Mouse (Mus musculus) MEL (cell line): Measurements from ENCODE around the gene Hoxa1. TPM values are rescaled to one million over a fixed set of nuclear protein-coding genes. Genes with fewer than 3 reads are reported as not detected.

Source experiments
- DNase-seq: peaks from one replicate; pipeline ENCODE4 v3.0.0; 2011; ENCODE audit warnings: low read depth, low spot score
- H3K27ac ChIP-seq: 2 replicates; pipeline ENCODE4 v1.5.1; 2012; ENCODE audit warnings: low read depth, mild to moderate bottlenecking, control low read depth, low read length, moderate library complexity; ENCODE audit not compliant: control insufficient read depth
- H3K27me3 ChIP-seq, 2 experiments: fragments of 150-350 bp in 1 of 2; sonication (generic) in 1 of 2; 2 replicates each; pipeline ENCODE4 v1.6.1; 2012; ENCODE audit warnings: low read length in 2 of 2, mild to moderate bottlenecking in 2 of 2, improper control_type of control experiment in 1 of 2, moderate library complexity in 1 of 2; ENCODE audit not compliant: insufficient read depth in 2 of 2, control insufficient read depth in 1 of 2
- H3K36me3 ChIP-seq, 2 experiments: 2 replicates each; pipeline ENCODE4 v1.6.1; 2012 to 2014; ENCODE audit warnings: low read length in 2 of 2, improper control_type of control experiment in 1 of 2, inconsistent platforms in 1 of 2, mild to moderate bottlenecking in 1 of 2; ENCODE audit not compliant: insufficient read depth in 2 of 2, control insufficient read depth in 1 of 2
- H3K4me1 ChIP-seq, 2 experiments: fragments of 150-350 bp in 1 of 2; sonication (generic) in 1 of 2; 2 replicates each; pipeline ENCODE4 v1.6.1; 2012; ENCODE audit warnings: low read length in 2 of 2, improper control_type of control experiment in 1 of 2, mild to moderate bottlenecking in 1 of 2; ENCODE audit not compliant: insufficient read depth in 2 of 2, control insufficient read depth in 1 of 2
- H3K4me3 ChIP-seq, 2 experiments: fragments of 150-350 bp in 1 of 2; sonication (generic) in 1 of 2; 2 replicates each; pipeline ENCODE4 v1.5.1; 2012; ENCODE audit warnings: low read depth in 2 of 2, low read length in 2 of 2, mild to moderate bottlenecking in 2 of 2, moderate library complexity in 2 of 2, control low read depth in 1 of 2, improper control_type of control experiment in 1 of 2; ENCODE audit not compliant: control insufficient read depth in 1 of 2, insufficient read depth in 1 of 2
- H3K79me2 ChIP-seq: 2 replicates; pipeline ENCODE4 v1.6.1; 2012; ENCODE audit warnings: mild to moderate bottlenecking, low read length, moderate library complexity; ENCODE audit not compliant: control insufficient read depth, poor library complexity, insufficient read depth
- H3K9ac ChIP-seq: 2 replicates; pipeline ENCODE4 v1.6.1; 2012; ENCODE audit warnings: low read depth, mild to moderate bottlenecking, control low read depth, low read length, moderate library complexity; ENCODE audit not compliant: control insufficient read depth, poor library complexity, severe bottlenecking
- H3K9me3 ChIP-seq: fragments of 150-350 bp; sonication (generic); replicated peaks from 2 replicates; pipeline ENCODE4 v1.6.1; 2012; ENCODE audit warnings: mild to moderate bottlenecking, low read length, improper control_type of control experiment, moderate library complexity; ENCODE audit not compliant: insufficient read depth
- BHLHE40 ChIP-seq: IDR thresholded peaks from 2 replicates; pipeline ENCODE4 v1.6.1; 2012; ENCODE audit warnings: low read depth, mild to moderate bottlenecking, inconsistent platforms, low read length, improper control_type of control experiment, borderline replicate concordance
- CTCF ChIP-seq, 3 experiments: IDR thresholded peaks in 2 of 3; conservative IDR thresholded peaks in 1 of 3; 2 replicates each; pipeline ENCODE4 v1.5.1; 2011 to 2012; ENCODE audit warnings: low read length in 3 of 3, low read depth in 2 of 3, mild to moderate bottlenecking in 2 of 3, improper control_type of control experiment in 1 of 3, inconsistent platforms in 1 of 3, mixed read lengths in 1 of 3, moderate library complexity in 1 of 3; ENCODE audit not compliant: control insufficient read depth in 1 of 3, insufficient read depth in 1 of 3, poor library complexity in 1 of 3, severe bottlenecking in 1 of 3
- E2F4 ChIP-seq: IDR thresholded peaks from 2 replicates; pipeline ENCODE4 v1.6.1; 2011; ENCODE audit warnings: low read depth, low read length, improper control_type of control experiment, borderline replicate concordance
- ELF1 ChIP-seq: IDR thresholded peaks from 2 replicates; pipeline ENCODE4 v1.6.1; 2014; ENCODE audit warnings: low read depth, mild to moderate bottlenecking, inconsistent platforms, low read length, improper control_type of control experiment, moderate library complexity
- HCFC1 ChIP-seq: IDR thresholded peaks from 2 replicates; pipeline ENCODE4 v1.6.1; 2012; ENCODE audit warnings: low read depth, mild to moderate bottlenecking, inconsistent platforms, low read length, improper control_type of control experiment, moderate library complexity
- MAZ ChIP-seq: IDR thresholded peaks from 2 replicates; pipeline ENCODE4 v1.6.1; 2012; ENCODE audit warnings: low read depth, mild to moderate bottlenecking, inconsistent platforms, low read length, improper control_type of control experiment
- MEF2A ChIP-seq: IDR thresholded peaks from 2 replicates; pipeline ENCODE4 v1.6.1; 2014; ENCODE audit warnings: low read depth, mild to moderate bottlenecking, inconsistent platforms, low read length, improper control_type of control experiment; ENCODE audit not compliant: poor library complexity, insufficient replicate concordance, severe bottlenecking; ENCODE audit errors: extremely low read depth
- NELFE ChIP-seq: IDR thresholded peaks from 2 replicates; pipeline ENCODE4 v1.6.1; 2011; ENCODE audit warnings: low read depth, low read length, improper control_type of control experiment
- NRF1 ChIP-seq: IDR thresholded peaks from 2 replicates; pipeline ENCODE4 v1.6.1; 2014; ENCODE audit warnings: low read depth, mild to moderate bottlenecking, inconsistent platforms, low read length, improper control_type of control experiment, moderate library complexity; ENCODE audit not compliant: poor library complexity, insufficient read depth, severe bottlenecking
- POLR2AphosphoS5 ChIP-seq: IDR thresholded peaks from 2 replicates; pipeline ENCODE4 v1.6.1; 2012; ENCODE audit warnings: low read depth, borderline replicate concordance, mild to moderate bottlenecking, inconsistent platforms, low read length, moderate library complexity, mixed read lengths
- RCOR1 ChIP-seq: IDR thresholded peaks from 2 replicates; pipeline ENCODE4 v1.6.1; 2012; ENCODE audit warnings: low read depth, mild to moderate bottlenecking, inconsistent platforms, low read length, improper control_type of control experiment
- TBP ChIP-seq: IDR thresholded peaks from 2 replicates; pipeline ENCODE4 v1.8.0; 2011; ENCODE audit warnings: low read depth, low read length, improper control_type of control experiment
- UBTF ChIP-seq: IDR thresholded peaks from 2 replicates; pipeline ENCODE4 v1.6.1; 2012; ENCODE audit warnings: low read depth, mild to moderate bottlenecking, inconsistent platforms, low read length, improper control_type of control experiment, moderate library complexity, borderline replicate concordance; ENCODE audit not compliant: insufficient read depth
- USF1 ChIP-seq: IDR thresholded peaks from 2 replicates; pipeline ENCODE4 v1.6.1; 2014; ENCODE audit warnings: low read depth, mild to moderate bottlenecking, inconsistent platforms, low read length, improper control_type of control experiment, moderate library complexity
- USF2 ChIP-seq, 2 experiments: IDR thresholded peaks; 2 replicates each; pipeline ENCODE4 v1.6.1; 2011 to 2012; ENCODE audit warnings: improper control_type of control experiment in 2 of 2, low read length in 2 of 2, borderline replicate concordance in 1 of 2, inconsistent platforms in 1 of 2, low read depth in 1 of 2, mild to moderate bottlenecking in 1 of 2; ENCODE audit not compliant: insufficient read depth in 1 of 2
- ZNF384 ChIP-seq: IDR thresholded peaks from 2 replicates; pipeline ENCODE4 v1.6.1; 2012; ENCODE audit warnings: low read depth, mild to moderate bottlenecking, inconsistent platforms, low read length, improper control_type of control experiment
- polyA plus RNA-seq, 2 experiments: library from polyadenylated mRNA; stranded (reverse) in 1 of 2; unstranded in 1 of 2; fragments of >175 nt in 1 of 2; fragments of >200 nt in 1 of 2; gene quantifications; 2 replicates each; pipeline versions ENCODE4 v1.2.1 to v1.2.4; 2012; ENCODE audit warnings: low replicate concordance in 2 of 2, low read depth in 1 of 2; ENCODE audit not compliant: insufficient read length in 2 of 2, insufficient read depth in 1 of 2, missing spikeins in 1 of 2
- total RNA-seq: library from RNA; depleted of rRNA; stranded (reverse); fragments of 300-350 nt; gene quantifications from 2 replicates; pipeline ENCODE4 v1.2.3, GENCODE M21; 2012

Hoxa1 gene
- total and polyA plus RNA-seq, 3 experiments, result not detected

GRCm38 (mm10) chr6:52189172-52189591, 31.1 kb upstream of the Hoxa1 start:
- Histone ChIP-seq H3K9ac (no peak overlapping the region), H3K4me1 (no peaks in the 10 kb centered on the region), H3K27ac (no peak overlapping the region), H3K79me2 (no peaks in the 10 kb centered on the region), H3K36me3 (no peaks in the 10 kb centered on the region), H3K9me3 (no peaks in the 10 kb centered on the region), H3K4me3 (no peak overlapping the region), H3K27me3 (no peaks in the 10 kb centered on the region)
- DNase-seq, result no peak
- no peak for TF ChIP-seq UBTF

DNA sequence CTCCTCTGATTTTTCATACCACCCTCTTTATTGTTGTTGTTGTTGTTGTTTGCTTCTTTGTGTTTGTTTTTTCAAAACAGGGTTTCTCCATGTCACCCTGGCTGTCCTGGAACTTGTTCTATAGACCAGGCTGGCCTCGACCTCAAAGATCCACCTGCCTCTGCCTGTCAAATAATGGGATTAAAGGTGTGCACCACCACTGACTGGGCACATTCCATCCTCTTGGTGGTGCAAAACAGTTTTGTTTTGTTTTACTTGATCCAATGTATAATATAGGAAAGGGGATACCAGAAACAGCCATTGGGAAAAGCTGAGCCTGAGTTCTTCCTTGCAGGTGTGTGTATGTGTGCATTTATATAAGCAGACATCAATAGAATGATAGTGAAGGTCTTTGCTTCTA, 28.4 kb upstream of the Hoxa1 start:
- Histone ChIP-seq H3K79me2 (no peaks in the 10 kb centered on the region), H3K9me3 (no peaks in the 10 kb centered on the region), H3K4me3 (no peak overlapping the region), H3K27ac (no peak overlapping the region), H3K27me3 (no peaks in the 10 kb centered on the region), H3K36me3 (no peaks in the 10 kb centered on the region), H3K4me1 (no peaks in the 10 kb centered on the region), H3K9ac (no peak overlapping the region)
- no peak for TF ChIP-seq ZNF384
- DNase-seq, result no peak

DNA sequence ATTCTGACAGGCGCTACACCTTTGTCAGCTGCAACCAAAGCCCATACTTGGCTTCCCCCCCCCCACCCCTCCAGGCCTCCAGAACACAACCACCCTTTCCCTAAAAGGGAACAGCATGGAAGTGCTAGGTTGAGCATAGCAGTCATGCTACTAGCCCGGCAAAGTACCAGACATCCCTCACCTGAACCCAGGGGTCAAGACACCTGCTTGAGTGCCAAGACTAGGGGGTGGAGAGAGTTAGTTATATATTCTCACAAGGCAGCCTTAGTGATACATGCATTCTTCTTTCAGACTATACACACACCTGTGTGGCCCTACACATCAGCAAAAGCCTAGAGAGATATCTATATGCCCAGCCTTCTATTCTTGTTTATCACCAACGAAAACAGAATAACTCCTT, 27.7 kb upstream of the Hoxa1 start:
- no peaks in the 10 kb centered on the region for H3K27me3 ChIP-seq
- no peaks in the 10 kb centered on the region for H3K79me2 ChIP-seq
- DNase-seq, result no peak
- TF ChIP-seq NELFE (no peak), NRF1 (no peak), USF2 (IDR thresholded peaks at IDR 0.05; ENCODE audit: borderline replicate concordance in 1 of 2, insufficient read depth in 1 of 2, low read depth in 1 of 2, low read length in 2 of 2) (no peak), MEF2A (no peak), CTCF (IDR thresholded peaks at IDR 0.05 in 2 of 3, conservative IDR thresholded peaks at IDR 0.05 in 1 of 3; ENCODE audit: control insufficient read depth in 1 of 3, insufficient read depth in 1 of 3, low read depth in 2 of 3, low read length in 3 of 3, poor library complexity in 1 of 3, severe bottlenecking in 1 of 3) (no peak), HCFC1 (no peak), POLR2AphosphoS5 (no peak), ELF1 (no peak), UBTF (no peak), E2F4 (no peak), BHLHE40 (no peak), USF1 (no peak), TBP (no peak), MAZ (no peak), RCOR1 (no peak)
- H3K9ac ChIP-seq, result no peak overlapping the region
- H3K9me3 ChIP-seq, result no peaks in the 10 kb centered on the region
- H3K36me3 ChIP-seq, result no peaks in the 10 kb centered on the region
- H3K27ac ChIP-seq, result no peak overlapping the region
- H3K4me1 ChIP-seq, result no peaks in the 10 kb centered on the region
- no peak overlapping the region for H3K4me3 ChIP-seq
